Mouse (Mus musculus): ENCODE data around the gene Plcb2. TPM values are rescaled to one million over a fixed set of nuclear protein-coding genes. Genes with fewer than 3 reads are reported as not detected.
A peak's percentile ranks its signal among the peaks of the same experiment; 100 is the strongest.

Plcb2 gene
- polyA plus RNA-seq, 1 experiment from 2014 or later: 1.4 TPM

- no peaks in the 10 kb centered on the region for H3K9me3 ChIP-seq (ENCODE audit: control insufficient read depth, low read length)
- peak overlapping the region; percentile 42 for H3K4me3 ChIP-seq (ENCODE audit: low read depth, low read length)
- peaks cover 27% of the 10 kb centered on the region for H3K4me1 ChIP-seq (replicated peaks; ENCODE audit: control insufficient read depth, insufficient read depth, low read length)
- H3K27ac ChIP-seq (ENCODE audit: low read depth): no peak overlapping the region
- peaks cover 70% of the 10 kb centered on the region for H3K27me3 ChIP-seq (replicated peaks; ENCODE audit: control insufficient read depth, insufficient read depth, low read length)
- DNase-seq (ENCODE audit: low spot score): no peak
- H3K36me3 ChIP-seq (ENCODE audit: control insufficient read depth, insufficient read depth, low read length): no peaks in the 10 kb centered on the region
- no peak for ATAC-seq (replicated peaks; ENCODE audit: low FRiP score, low TSS enrichment, low read depth)
- H3K4me2 ChIP-seq (ENCODE audit: low read length): peak overlapping the region; percentile 77
- 8% methylated on average over 51 of the region's 51 CpGs for WGBS
- no peak overlapping the region for H3K9ac ChIP-seq (ENCODE audit: low read length)
Observed at GRCm38 (mm10) chr2:118701971-118702882, 26.0 kb downstream of the Plcb2 start.

GRCm38 (mm10) chr2:118701161-118701560, 27.1 kb downstream of the Plcb2 start:
- ATAC-seq (replicated peaks; ENCODE audit: low FRiP score, low TSS enrichment, low read depth) (no peak), DNase-seq (ENCODE audit: low spot score) (no peak)
- H3K4me2 ChIP-seq (ENCODE audit: low read length): no peak overlapping the region
- no peak overlapping the region for H3K27ac ChIP-seq (ENCODE audit: low read depth)
- H3K27me3 ChIP-seq (replicated peaks; ENCODE audit: control insufficient read depth, insufficient read depth, low read length): peaks cover 62% of the 10 kb centered on the region
- H3K4me3 ChIP-seq (ENCODE audit: low read depth, low read length): no peak overlapping the region
- no peak overlapping the region for H3K9ac ChIP-seq (ENCODE audit: low read length)
- no peaks in the 10 kb centered on the region for H3K36me3 ChIP-seq (ENCODE audit: control insufficient read depth, insufficient read depth, low read length)
- H3K4me1 ChIP-seq (replicated peaks; ENCODE audit: control insufficient read depth, insufficient read depth, low read length): peaks cover 27% of the 10 kb centered on the region
- 16% methylated on average over 5 of the region's 5 CpGs for WGBS
- no peaks in the 10 kb centered on the region for H3K9me3 ChIP-seq (ENCODE audit: control insufficient read depth, low read length)

GRCm38 (mm10) chr2:118700179-118701062, 27.8 kb downstream of the Plcb2 start:
- no peaks in the 10 kb centered on the region for H3K36me3 ChIP-seq (ENCODE audit: control insufficient read depth, insufficient read depth, low read length)
- WGBS: 3% methylated on average over 32 of the region's 32 CpGs
- no peak overlapping the region for H3K9ac ChIP-seq (ENCODE audit: low read length)
- H3K9me3 ChIP-seq (ENCODE audit: control insufficient read depth, low read length): no peaks in the 10 kb centered on the region
- DNase-seq (ENCODE audit: low spot score) (peak; percentile 95), ATAC-seq (replicated peaks; ENCODE audit: low FRiP score, low TSS enrichment, low read depth) (peak; percentile 37; the same call in 1 of the 2 replicates)
- H3K4me2 ChIP-seq (ENCODE audit: low read length): peak overlapping the region; percentile 52
- H3K4me1 ChIP-seq (replicated peaks; ENCODE audit: control insufficient read depth, insufficient read depth, low read length): peaks cover 27% of the 10 kb centered on the region
- H3K27ac ChIP-seq (ENCODE audit: low read depth): no peak overlapping the region
- H3K27me3 ChIP-seq (replicated peaks; ENCODE audit: control insufficient read depth, insufficient read depth, low read length): peaks cover 59% of the 10 kb centered on the region
- H3K4me3 ChIP-seq (ENCODE audit: low read depth, low read length): peak overlapping the region; percentile 27; the same call in 1 of the 2 replicates

- no peak for ATAC-seq (replicated peaks; ENCODE audit: low FRiP score, low TSS enrichment, low read depth)
- no peak overlapping the region for H3K4me3 ChIP-seq (ENCODE audit: low read depth, low read length)
Observed at GRCm38 (mm10) chr2:118697955-118698354, 30.3 kb downstream of the Plcb2 start.

GRCm38 (mm10) chr2:118697311-118697877, 30.8 kb downstream of the Plcb2 start:
- 42% methylated on average over 5 of the region's 5 CpGs for WGBS
- peaks cover 29% of the 10 kb centered on the region for H3K27me3 ChIP-seq (replicated peaks; ENCODE audit: control insufficient read depth, insufficient read depth, low read length)

More at GRCm38 (mm10) chr2:118697955-118698354, 30.3 kb downstream of the Plcb2 start:
- 34% methylated on average over 7 of the region's 7 CpGs for WGBS
- peaks cover 34% of the 10 kb centered on the region for H3K27me3 ChIP-seq (replicated peaks; ENCODE audit: control insufficient read depth, insufficient read depth, low read length)
- H3K4me1 ChIP-seq (replicated peaks; ENCODE audit: control insufficient read depth, insufficient read depth, low read length): peaks cover 13% of the 10 kb centered on the region
- H3K9ac ChIP-seq (ENCODE audit: low read length): no peak overlapping the region
- H3K9me3 ChIP-seq (ENCODE audit: control insufficient read depth, low read length): no peaks in the 10 kb centered on the region
- no peak for DNase-seq (ENCODE audit: low spot score)
- no peaks in the 10 kb centered on the region for H3K36me3 ChIP-seq (ENCODE audit: control insufficient read depth, insufficient read depth, low read length)
- H3K27ac ChIP-seq (ENCODE audit: low read depth): no peak overlapping the region
- no peak overlapping the region for H3K4me2 ChIP-seq (ENCODE audit: low read length)

GRCm38 (mm10) chr2:118696451-118697308, 31.6 kb downstream of the Plcb2 start:
- no peak overlapping the region for H3K4me3 ChIP-seq (ENCODE audit: low read depth, low read length)
- WGBS: 43% methylated on average over 21 of the region's 21 CpGs
- no peaks in the 10 kb centered on the region for H3K9me3 ChIP-seq (ENCODE audit: control insufficient read depth, low read length)
- H3K27me3 ChIP-seq (replicated peaks; ENCODE audit: control insufficient read depth, insufficient read depth, low read length): peaks cover 21% of the 10 kb centered on the region
- H3K4me1 ChIP-seq (replicated peaks; ENCODE audit: control insufficient read depth, insufficient read depth, low read length): peaks cover 13% of the 10 kb centered on the region
- H3K36me3 ChIP-seq (ENCODE audit: control insufficient read depth, insufficient read depth, low read length): no peaks in the 10 kb centered on the region
- no peak overlapping the region for H3K4me2 ChIP-seq (ENCODE audit: low read length)
- no peak overlapping the region for H3K27ac ChIP-seq (ENCODE audit: low read depth)
- no peak for ATAC-seq (replicated peaks; ENCODE audit: low FRiP score, low TSS enrichment, low read depth)
- no peak overlapping the region for H3K9ac ChIP-seq (ENCODE audit: low read length)
- no peak for DNase-seq (ENCODE audit: low spot score)

More at GRCm38 (mm10) chr2:118697311-118697877, 30.8 kb downstream of the Plcb2 start:
- no peak for DNase-seq (ENCODE audit: low spot score)
- Histone ChIP-seq H3K4me1 (replicated peaks; ENCODE audit: control insufficient read depth, insufficient read depth, low read length) (peaks cover 13% of the 10 kb centered on the region), H3K27ac (ENCODE audit: low read depth) (no peak overlapping the region), H3K36me3 (ENCODE audit: control insufficient read depth, insufficient read depth, low read length) (no peaks in the 10 kb centered on the region), H3K9me3 (ENCODE audit: control insufficient read depth, low read length) (no peaks in the 10 kb centered on the region), H3K9ac (ENCODE audit: low read length) (no peak overlapping the region), H3K4me3 (ENCODE audit: low read depth, low read length) (no peak overlapping the region), H3K4me2 (ENCODE audit: low read length) (no peak overlapping the region)
- ATAC-seq (replicated peaks; ENCODE audit: low FRiP score, low TSS enrichment, low read depth): no peak

GRCm38 (mm10) chr2:118695677-118696232, 32.5 kb downstream of the Plcb2 start:
- H3K4me2 ChIP-seq (ENCODE audit: low read length): no peak overlapping the region
- DNase-seq (ENCODE audit: low spot score): no peak
- WGBS: 30% methylated on average over 11 of the region's 11 CpGs
- H3K9ac ChIP-seq (ENCODE audit: low read length): no peak overlapping the region
- H3K9me3 ChIP-seq (ENCODE audit: control insufficient read depth, low read length): no peaks in the 10 kb centered on the region
- no peak overlapping the region for H3K4me3 ChIP-seq (ENCODE audit: low read depth, low read length)
- H3K27ac ChIP-seq (ENCODE audit: low read depth): no peak overlapping the region
- peaks cover 11% of the 10 kb centered on the region for H3K4me1 ChIP-seq (replicated peaks; ENCODE audit: control insufficient read depth, insufficient read depth, low read length)
- H3K27me3 ChIP-seq (replicated peaks; ENCODE audit: control insufficient read depth, insufficient read depth, low read length): peaks cover 12% of the 10 kb centered on the region
- no peaks in the 10 kb centered on the region for H3K36me3 ChIP-seq (ENCODE audit: control insufficient read depth, insufficient read depth, low read length)
- ATAC-seq (replicated peaks; ENCODE audit: low FRiP score, low TSS enrichment, low read depth): no peak
